In the genomic region with DNA sequence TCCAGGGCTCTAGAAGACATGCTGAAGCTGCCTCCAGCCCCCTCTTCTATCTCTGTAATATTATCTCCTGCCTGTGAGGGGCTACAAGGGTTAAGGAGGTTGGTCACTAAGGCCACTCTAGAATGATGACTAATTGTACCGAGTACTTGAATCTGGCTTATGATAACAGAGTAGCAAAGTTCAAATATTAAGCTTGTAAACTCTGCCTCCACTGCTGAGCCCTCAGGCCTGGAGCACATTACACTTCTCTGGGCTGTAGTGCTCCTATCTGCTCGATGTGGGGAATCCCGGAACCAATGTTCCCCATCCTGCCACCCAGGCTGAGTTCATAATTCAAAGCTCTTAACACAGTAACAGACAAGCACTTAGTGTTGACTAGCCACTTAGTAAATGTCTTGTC, we compare ENCODE assay signal across 33 mouse cellular contexts.
"Had no signal": no experiment of that assay in that cellular context is flagged by ENCODE, and none has a peak within 500 bp of the region (broad histone marks: within the 10 kb centered on the region; RNA-seq: fewer than 3 reads in every experiment).

No protein-coding gene starts in this region.

- H3K36me3 ChIP-seq: heart, embryonic 10.5 days; heart, embryonic 12.5 days; heart, embryonic 13.5 days; heart, embryonic 15.5 days; hindbrain, embryonic 10.5 days; hindbrain, embryonic 12.5 days; hindbrain, embryonic 13.5 days; hindbrain, embryonic 15.5 days; kidney, embryonic 15.5 days had no signal

- H3K9ac ChIP-seq: heart, embryonic 12.5 days; heart, embryonic 13.5 days; heart, embryonic 15.5 days; hindbrain, embryonic 12.5 days; hindbrain, embryonic 13.5 days; hindbrain, embryonic 14.5 days; hindbrain, embryonic 15.5 days; kidney, embryonic 15.5 days had no signal

- H3K4me3 ChIP-seq: heart, adult 2 months; heart, embryonic 10.5 days; heart, embryonic 12.5 days; heart, embryonic 13.5 days; heart, embryonic 15.5 days; hindbrain, embryonic 10.5 days; hindbrain, embryonic 12.5 days; hindbrain, embryonic 13.5 days; hindbrain, embryonic 15.5 days; kidney, embryonic 15.5 days; layer of hippocampus, adult 2 months; left cerebral cortex, adult 2 months had no signal

- H3K4me2 ChIP-seq: heart, embryonic 11.5 days; heart, embryonic 12.5 days; heart, embryonic 13.5 days; heart, embryonic 15.5 days; hindbrain, embryonic 12.5 days; hindbrain, embryonic 13.5 days; hindbrain, embryonic 14.5 days; hindbrain, embryonic 15.5 days; kidney, embryonic 15.5 days had no signal

- ATAC-seq: hindbrain, embryonic 16.5 days; hindbrain, postnatal 0 days; inflammation-experienced regulatory T-cells, adult 6 months had no signal

- DNase-seq: heart, adult 2 months; heart, postnatal 10 days; heart, postnatal 14 days; heart, postnatal 36 days; heart, postnatal 4 days; kidney, adult 18-20 months; kidney, adult 2 months; kidney, adult 8-10 months; kidney, adult 9 months; kidney, postnatal 10 days; kidney, postnatal 14 days; kidney, postnatal 25 days; kidney, postnatal 36 days; kidney, postnatal 4 days; layer of hippocampus, adult 9-11 months; layer of hippocampus, postnatal 36 days had no signal

- H3K27me3 ChIP-seq: hindbrain, embryonic 13.5 days; hindbrain, embryonic 15.5 days; kidney, embryonic 15.5 days had no signal

- H3K27ac ChIP-seq: heart, adult 2 months; heart, embryonic 10.5 days; heart, embryonic 13.5 days; heart, embryonic 15.5 days; hindbrain, embryonic 10.5 days; hindbrain, embryonic 12.5 days; hindbrain, embryonic 13.5 days; hindbrain, embryonic 14.5 days; hindbrain, embryonic 15.5 days; hindbrain, postnatal 0 days; kidney, embryonic 15.5 days; kidney, postnatal 0 days; layer of hippocampus, adult 2 months; left cerebral cortex, adult 2 months had no signal

- H3K9me3 ChIP-seq: heart, embryonic 10.5 days; heart, embryonic 12.5 days; heart, embryonic 13.5 days; heart, embryonic 15.5 days; hindbrain, embryonic 10.5 days; hindbrain, embryonic 12.5 days; hindbrain, embryonic 13.5 days; hindbrain, embryonic 15.5 days; kidney, embryonic 15.5 days had no signal
